27 mouse cellular contexts compared by ENCODE assay signal in genomic region chr7:96391797-96392472, GRCm38 (mm10).
A peak's percentile ranks its signal among the peaks of the same experiment; 100 is the strongest.
DNase-seq lines count a peak whose midpoint lies in the region; ATAC-seq lines count a peak whose summit lies in the region.
"Had no signal": no experiment of that assay in that cellular context is flagged by ENCODE, and none has a peak within 500 bp of the region (broad histone marks: within the 10 kb centered on the region; RNA-seq: fewer than 3 reads in every experiment).

No protein-coding gene starts in this region.

- no peak overlapping the region for H3K4me2 ChIP-seq in midbrain, embryonic 16.5 days (ENCODE audit: low read length)
- no peak overlapping the region for H3K4me2 ChIP-seq in midbrain, embryonic 15.5 days
- H3K4me2 ChIP-seq: embryonic facial prominence, embryonic 15.5 days; intestine, embryonic 15.5 days; limb, embryonic 13.5 days; liver, embryonic 11.5 days; lung, embryonic 15.5 days; stomach, embryonic 15.5 days had no signal

- H3K36me3 ChIP-seq in heart, embryonic 10.5 days: no peaks in the 10 kb centered on the region
- no peaks in the 10 kb centered on the region for H3K36me3 ChIP-seq in midbrain, embryonic 10.5 days
- H3K36me3 ChIP-seq in midbrain, embryonic 16.5 days (ENCODE audit: control insufficient read depth, insufficient read depth, low read length): no peaks in the 10 kb centered on the region
- H3K36me3 ChIP-seq in midbrain, embryonic 15.5 days (replicated peaks): no peaks in the 10 kb centered on the region
- H3K36me3 ChIP-seq: embryonic facial prominence, embryonic 15.5 days; intestine, embryonic 15.5 days; limb, embryonic 13.5 days; lung, embryonic 15.5 days; stomach, embryonic 15.5 days had no signal

- WGBS in heart, embryonic 10.5 days: 79% methylated on average over 6 of the region's 6 CpGs
- WGBS in midbrain, embryonic 10.5 days: 48% methylated on average over 6 of the region's 6 CpGs
- 44% methylated on average over 6 of the region's 6 CpGs for WGBS in midbrain, embryonic 16.5 days
- WGBS in midbrain, embryonic 15.5 days: 40% methylated on average over 6 of the region's 6 CpGs

- intact Hi-C loops in heart, postnatal 14 days (cut with DNase I): no loop called here

- no peak overlapping the region for H3K27ac ChIP-seq in heart, embryonic 10.5 days
- peak overlapping the region; percentile 84 for H3K27ac ChIP-seq in midbrain, embryonic 10.5 days (replicated peaks)
- H3K27ac ChIP-seq in midbrain, embryonic 16.5 days (ENCODE audit: low read length): no peak overlapping the region
- no peak overlapping the region for H3K27ac ChIP-seq in midbrain, embryonic 15.5 days
- H3K27ac ChIP-seq: embryonic facial prominence, embryonic 15.5 days; intestine, embryonic 15.5 days; limb, embryonic 13.5 days; lung, embryonic 15.5 days; stomach, embryonic 15.5 days had no signal

- ATAC-seq in midbrain, embryonic 16.5 days: no peak
- ATAC-seq in midbrain, embryonic 15.5 days (replicated peaks): peak; percentile 53; the same call in 1 of the 2 replicates
- ATAC-seq: hindbrain, embryonic 16.5 days; intestine, embryonic 15.5 days had no signal

- no peaks in the 10 kb centered on the region for H3K9me3 ChIP-seq in heart, embryonic 10.5 days
- no peaks in the 10 kb centered on the region for H3K9me3 ChIP-seq in midbrain, embryonic 10.5 days (replicated peaks)
- H3K9me3 ChIP-seq in midbrain, embryonic 16.5 days (replicated peaks; ENCODE audit: control insufficient read depth, low read length, poor library complexity, severe bottlenecking): no peaks in the 10 kb centered on the region
- no peaks in the 10 kb centered on the region for H3K9me3 ChIP-seq in midbrain, embryonic 15.5 days
- H3K9me3 ChIP-seq: embryonic facial prominence, embryonic 15.5 days; intestine, embryonic 15.5 days; limb, embryonic 13.5 days; lung, embryonic 15.5 days; stomach, embryonic 15.5 days had no signal

- H3K4me3 ChIP-seq in heart, embryonic 10.5 days: no peak overlapping the region
- no peak overlapping the region for H3K4me3 ChIP-seq in midbrain, embryonic 10.5 days
- H3K4me3 ChIP-seq in midbrain, embryonic 16.5 days (ENCODE audit: low read depth, low read length): no peak overlapping the region
- H3K4me3 ChIP-seq in midbrain, embryonic 15.5 days: no peak overlapping the region
- H3K4me3 ChIP-seq: embryonic facial prominence, embryonic 15.5 days; intestine, embryonic 15.5 days; limb, embryonic 13.5 days; lung, embryonic 15.5 days; stomach, embryonic 15.5 days had no signal

- DNase-seq in embryo, embryonic 10 days (ENCODE audit: low spot score): peak; percentile 29
- no peak for DNase-seq in embryo, embryonic 11 days
- DNase-seq in heart, embryonic 10.5 days (ENCODE audit: low spot score): peak; percentile 35
- DNase-seq in heart, postnatal 14 days: no peak
- DNase-seq in midbrain, embryonic 10.5 days (ENCODE audit: low spot score): peak; percentile 44
- DNase-seq in yolk sac, embryonic 10.5 days (ENCODE audit: low spot score): no peak
- DNase-seq: adrenal gland, adult 8-10 months; cerebellum, adult 8-10 months; cerebellum, postnatal 25 days; gastrocnemius, postnatal 10 days; heart, postnatal 4 days; kidney, adult 2 months; kidney, postnatal 10 days; layer of hippocampus, adult 9-11 months; retina, postnatal 1 day; right cerebral cortex, postnatal 14 days; thymus, postnatal 14 days had no signal

- H3K27me3 ChIP-seq in heart, embryonic 10.5 days (ENCODE audit: insufficient read depth, poor library complexity, severe bottlenecking): no peaks in the 10 kb centered on the region; the same call in 1 of the 2 replicates
- no peaks in the 10 kb centered on the region for H3K27me3 ChIP-seq in midbrain, embryonic 10.5 days (ENCODE audit: low read depth, poor library complexity, severe bottlenecking)
- H3K27me3 ChIP-seq in midbrain, embryonic 16.5 days (ENCODE audit: control insufficient read depth, insufficient read depth, low read depth, low read length): no peaks in the 10 kb centered on the region
- H3K27me3 ChIP-seq in midbrain, embryonic 15.5 days (replicated peaks): no peaks in the 10 kb centered on the region
- H3K27me3 ChIP-seq: CH12.LX; embryonic facial prominence, embryonic 15.5 days; intestine, embryonic 15.5 days; limb, embryonic 13.5 days; lung, embryonic 15.5 days; stomach, embryonic 15.5 days had no signal

- no peaks in the 10 kb centered on the region for H3K4me1 ChIP-seq in heart, embryonic 10.5 days
- peaks cover 44% of the 10 kb centered on the region for H3K4me1 ChIP-seq in midbrain, embryonic 10.5 days
- no peaks in the 10 kb centered on the region for H3K4me1 ChIP-seq in midbrain, embryonic 16.5 days (ENCODE audit: control insufficient read depth, insufficient read depth, low read length)
- peaks cover 7% of the 10 kb centered on the region; the same call in 1 of the 2 replicates for H3K4me1 ChIP-seq in midbrain, embryonic 15.5 days
- H3K4me1 ChIP-seq: embryonic facial prominence, embryonic 15.5 days; intestine, embryonic 15.5 days; lung, embryonic 15.5 days; stomach, embryonic 15.5 days had no signal

- H3K9ac ChIP-seq in midbrain, embryonic 16.5 days (ENCODE audit: low read depth, low read length): no peak overlapping the region
- H3K9ac ChIP-seq in midbrain, embryonic 15.5 days: no peak overlapping the region
- H3K9ac ChIP-seq: embryonic facial prominence, embryonic 15.5 days; intestine, embryonic 15.5 days; limb, embryonic 13.5 days; lung, embryonic 15.5 days; stomach, embryonic 15.5 days had no signal

Comparison
In these comparisons a context has a peak if more than half of its experiments do, and no peak if none do; other contexts are left out.
1. DNase-seq: peak in embryo, embryonic 10 days (single experiment), heart, embryonic 10.5 days (single experiment) and midbrain, embryonic 10.5 days (single experiment); none in embryo, embryonic 11 days (single experiment), heart, postnatal 14 days (0 of 2) and yolk sac, embryonic 10.5 days (single experiment).